ENCODE assay signal across 8 mouse cellular contexts in genomic region chrX:93700528-93701225, GRCm38 (mm10). TPM values are rescaled to one million over a fixed set of nuclear protein-coding genes. Genes with fewer than 3 reads are reported as not detected.
A peak's percentile ranks its signal among the peaks of the same experiment; 100 is the strongest.
DNase-seq lines count a peak whose midpoint lies in the region; ATAC-seq and TF ChIP-seq lines count a peak whose summit lies in the region.

No protein-coding gene starts in this region.

- no peaks in the 10 kb centered on the region for H3K9me3 ChIP-seq in kidney, embryonic 14.5 days (ENCODE audit: control insufficient read depth, low read length)
- H3K9me3 ChIP-seq in hindbrain, embryonic 12.5 days (replicated peaks): no peaks in the 10 kb centered on the region

- H3K36me3 ChIP-seq in kidney, embryonic 14.5 days (ENCODE audit: control insufficient read depth, insufficient read depth, low read length): no peaks in the 10 kb centered on the region
- no peaks in the 10 kb centered on the region for H3K36me3 ChIP-seq in hindbrain, embryonic 12.5 days

- no peak overlapping the region for H3K27ac ChIP-seq in kidney, embryonic 14.5 days (ENCODE audit: low read depth, low read length)
- no peak overlapping the region; the same call in 1 of the 2 replicates for H3K27ac ChIP-seq in hindbrain, embryonic 12.5 days
- H3K27ac ChIP-seq in left cerebral cortex, adult 2 months: no peak overlapping the region

- no peak for DNase-seq in kidney, adult 8-10 months
- peak; percentile 63 for DNase-seq in cerebellum, adult 9-11 months
- peak; percentile 30 to 52 for DNase-seq in frontal cortex, postnatal 36 days (ENCODE audit: low spot score in 2 of 2)
- peak; percentile 38 to 46 for DNase-seq in left cerebral cortex, adult 2 months (ENCODE audit: extremely low spot score in 1 of 2, low spot score in 2 of 2)
- peak; percentile 50 to 84 for DNase-seq in spleen, postnatal 10 days (ENCODE audit: low spot score in 2 of 2)

- intact Hi-C loops in left cerebral cortex, adult 2 months (cut with DNase I): no loop called here

- H3K4me3 ChIP-seq in kidney, embryonic 14.5 days (ENCODE audit: low read length): no peak overlapping the region
- no peak overlapping the region for H3K4me3 ChIP-seq in hindbrain, embryonic 12.5 days
- H3K4me3 ChIP-seq in left cerebral cortex, adult 2 months: no peak overlapping the region

- H3K27me3 ChIP-seq in kidney, embryonic 14.5 days (ENCODE audit: control insufficient read depth, insufficient read depth, low read length): no peaks in the 10 kb centered on the region
- no peaks in the 10 kb centered on the region for H3K27me3 ChIP-seq in hindbrain, embryonic 12.5 days

- no peak for TF ChIP-seq CTCF in left cerebral cortex, adult 2 months (IDR thresholded peaks at IDR 0.05)

- no peaks in the 10 kb centered on the region for H3K4me1 ChIP-seq in kidney, embryonic 14.5 days (ENCODE audit: control insufficient read depth, insufficient read depth, low read length)
- H3K4me1 ChIP-seq in hindbrain, embryonic 12.5 days: no peaks in the 10 kb centered on the region

- no peak overlapping the region for H3K9ac ChIP-seq in kidney, embryonic 14.5 days (ENCODE audit: low read depth, low read length)
- H3K9ac ChIP-seq in hindbrain, embryonic 12.5 days: no peak overlapping the region

- peak; percentile 71; the same call in 1 of the 2 replicates for ATAC-seq in kidney, embryonic 14.5 days (ENCODE audit: low FRiP score, low TSS enrichment)
- ATAC-seq in hindbrain, embryonic 12.5 days (ENCODE audit: low FRiP score): peak; percentile 64
- peak; percentile 100 for ATAC-seq in megakaryocyte-erythroid progenitor cell, adult 5-6 weeks (replicated peaks; ENCODE audit: low FRiP score, low TSS enrichment, poor library complexity, severe bottlenecking)

- 54% methylated on average over 8 of the region's 8 CpGs for WGBS in kidney, embryonic 14.5 days
- WGBS in hindbrain, embryonic 12.5 days: 53% methylated on average over 8 of the region's 8 CpGs

- H3K4me2 ChIP-seq in kidney, embryonic 14.5 days (replicated peaks; ENCODE audit: low read depth, low read length): no peak overlapping the region
- H3K4me2 ChIP-seq in hindbrain, embryonic 12.5 days (replicated peaks): no peak overlapping the region

RNA-seq across cellular contexts. Expression of gene Pcyt1b, which starts 46.0 kb away (rescaled TPM):
- polyA plus RNA-seq in kidney, embryonic 14.5 days (2014; fragmentation: Nextera tagmentation; extraction: Ambion mirVana): 1.2 and 1.3 TPM in 2 replicates
- 20.9 and 22.3 TPM in 2 replicates for polyA plus RNA-seq in hindbrain, embryonic 12.5 days (2016; fragmentation: Nextera tagmentation; extraction: Ambion mirVana)
- total RNA-seq in left cerebral cortex, adult 2 months (2021): 10 to 100 TPM; 27.8 to 33.5 TPM
- 8.0 and 10.8 TPM in 2 replicates for total RNA-seq in megakaryocyte-erythroid progenitor cell, adult 5-6 weeks (2014; fragmentation: Nextera tagmentation)
- 8.1 and 31.5 TPM in 2 replicates for total RNA-seq in megakaryocyte-erythroid progenitor cell, adult 5-6 weeks (2017)

Comparison
In these comparisons a context has a peak if more than half of its experiments do, and no peak if none do; other contexts are left out.
1. DNase-seq: peak in cerebellum, adult 9-11 months (single experiment), frontal cortex, postnatal 36 days (2 of 2), left cerebral cortex, adult 2 months (2 of 2) and spleen, postnatal 10 days (2 of 2); none in kidney, adult 8-10 months (0 of 2).
2. Peak in every context shown above with its lines, with median percentiles within 50 percentile points of each other: ATAC-seq.